Mouse (Mus musculus) c-Kit-positive CD71-positive TER-119-negative erythroid progenitor cells, embryonic 14.5 days (primary cell): ENCODE results near the gene Fam124b.
A peak's percentile ranks its signal among the peaks of the same experiment; 100 is the strongest.

Experiments used
- DNase-seq: peaks from one replicate; pipeline ENCODE4 v3.0.0-alpha.2; 2013; ENCODE audit warnings: low read depth

Fam124b gene

GRCm38 (mm10) chr1:80218268-80218667 is at the start of gene Fam124b:
Gene Fam124b (minus strand): TSS chr1:80218473.
- DNase-seq: no peak

GRCm38 (mm10) chr1:80260443-80260842 is 42.2 kb upstream of the Fam124b start:
- no peak for DNase-seq

GRCm38 (mm10) chr1:80258632-80259031 is 40.4 kb upstream of the Fam124b start:
- no peak for DNase-seq

GRCm38 (mm10) chr1:80253309-80253708 is 35.0 kb upstream of the Fam124b start:
- DNase-seq: no peak

DNA sequence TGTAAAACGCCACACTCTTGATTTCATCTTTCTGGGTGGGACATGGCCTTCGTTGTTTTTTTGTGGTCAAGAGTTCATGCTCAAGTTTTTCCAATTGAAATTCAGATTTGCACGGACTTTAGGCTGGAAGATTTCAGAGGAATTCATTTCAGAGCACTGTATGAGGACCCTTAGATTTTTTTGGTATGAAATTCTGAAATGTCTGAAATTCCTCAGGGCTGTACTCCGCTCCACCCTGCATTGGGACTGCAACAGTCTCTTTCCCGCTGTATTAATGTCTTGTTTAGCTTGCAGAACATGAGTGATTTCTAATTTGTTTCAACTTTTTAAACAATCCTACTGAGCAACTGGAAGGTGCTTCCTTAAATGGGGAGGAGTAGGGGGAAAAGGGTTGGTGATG is 32.0 kb upstream of the Fam124b start:
- DNase-seq: no peak

GRCm38 (mm10) chr1:80247131-80247530 is 28.9 kb upstream of the Fam124b start:
- no peak for DNase-seq

GRCm38 (mm10) chr1:80244123-80244522 is 25.9 kb upstream of the Fam124b start:
- no peak for DNase-seq

DNA sequence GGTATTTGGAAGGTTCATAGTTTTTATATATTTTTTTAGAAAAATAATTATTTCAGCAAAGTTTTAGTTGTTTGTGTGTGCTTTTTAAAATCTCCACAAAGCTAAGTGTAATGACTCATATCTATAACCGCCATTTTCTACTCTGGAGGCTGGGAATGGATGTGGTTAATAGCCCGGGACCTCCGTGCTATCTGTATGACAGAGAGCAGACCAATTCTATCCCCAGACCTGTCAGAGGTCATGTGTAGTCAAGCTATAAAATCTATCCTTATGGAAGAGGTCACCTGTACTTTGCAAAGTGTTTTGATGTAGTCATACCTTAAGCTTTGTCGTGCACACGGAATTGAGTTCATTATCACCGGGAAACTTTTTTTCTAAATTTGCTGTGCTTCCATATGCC is 23.3 kb upstream of the Fam124b start:
- no peak for DNase-seq

GRCm38 (mm10) chr1:80240017-80240660 is 21.9 kb upstream of the Fam124b start:
- no peak for DNase-seq

DNA sequence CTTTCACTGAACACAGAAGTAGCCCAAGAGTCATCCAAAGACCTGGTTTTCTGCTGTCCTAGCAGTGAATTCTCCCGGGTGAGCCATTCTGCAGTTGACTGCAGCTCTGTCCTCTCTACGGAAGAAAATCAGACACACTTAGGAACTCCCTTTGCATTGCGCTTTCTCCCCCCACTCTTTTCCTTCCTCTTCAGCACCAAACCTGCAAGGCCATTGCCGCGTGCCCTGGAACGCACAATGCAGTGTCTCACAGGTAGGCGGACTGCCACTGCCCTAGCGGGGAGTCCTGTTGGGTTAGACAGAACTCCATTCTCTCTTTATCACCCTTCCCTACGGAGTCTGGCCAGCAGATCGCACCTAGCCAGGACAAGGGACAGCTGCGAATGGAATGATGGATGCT is 21.2 kb upstream of the Fam124b start:
- no peak for DNase-seq

DNA sequence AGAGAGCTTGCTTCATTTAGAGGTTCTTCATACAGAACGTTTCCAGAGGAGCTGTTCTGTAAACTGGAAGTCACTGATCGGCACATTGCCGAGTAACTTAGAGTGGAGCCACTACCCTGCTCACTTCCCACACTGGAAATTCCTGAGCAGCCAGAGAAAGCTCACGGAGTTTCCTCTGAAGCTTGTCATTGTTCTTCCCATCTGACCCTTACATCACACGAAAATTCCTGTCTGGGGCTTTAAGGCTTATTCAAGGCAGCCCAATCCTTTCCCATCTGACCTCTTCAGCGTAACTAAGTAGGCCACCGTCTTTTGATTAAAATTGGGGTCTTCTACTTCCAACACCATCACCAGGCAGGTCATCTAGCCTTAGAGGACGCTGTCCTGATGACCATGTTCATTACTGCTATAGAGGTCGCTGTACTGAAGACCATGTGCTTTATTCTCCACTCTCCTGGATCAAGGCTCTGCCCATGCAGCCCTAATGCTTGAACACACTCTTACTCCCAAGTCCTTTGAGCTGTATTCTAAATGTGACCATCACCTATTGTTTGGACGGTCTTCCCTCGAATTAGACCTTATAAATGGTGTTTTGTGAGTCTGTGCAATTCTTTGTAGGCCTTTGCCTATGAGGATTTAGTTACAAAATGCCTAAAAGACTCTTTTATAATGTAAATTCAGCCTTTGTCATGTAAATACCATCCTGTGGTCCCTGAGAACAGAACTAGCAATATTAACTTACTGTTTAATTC is 18.9 kb upstream of the Fam124b start:
- DNase-seq: no peak

- DNase-seq: no peak
Observed at GRCm38 (mm10) chr1:80236126-80236525, 17.9 kb upstream of the Fam124b start.

- no peak for DNase-seq
Observed at GRCm38 (mm10) chr1:80230612-80231011, 12.3 kb upstream of the Fam124b start.

- DNase-seq: no peak
Observed at GRCm38 (mm10) chr1:80224839-80225412, 6.7 kb upstream of the Fam124b start.

GRCm38 (mm10) chr1:80221151-80221550 is 2.9 kb upstream of the Fam124b start:
- DNase-seq: no peak

DNA sequence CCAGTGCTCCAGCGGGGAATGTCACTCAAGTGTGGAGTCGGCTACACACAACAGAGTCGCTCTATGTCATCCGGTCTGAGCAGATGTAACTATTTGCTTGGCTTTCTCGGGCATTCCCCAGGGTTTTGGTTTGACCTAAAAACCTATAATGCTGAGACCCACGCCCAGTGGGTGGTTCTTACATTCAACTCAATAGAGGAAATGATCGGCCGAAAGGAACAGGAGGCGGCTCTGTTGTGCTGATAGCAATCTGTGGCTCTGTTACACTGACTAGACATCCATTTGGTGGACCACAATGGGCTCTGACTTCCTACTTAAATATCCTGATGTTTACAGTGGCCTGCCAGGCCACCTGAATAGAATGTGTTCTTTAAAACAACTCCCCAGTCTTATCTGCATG is 4.4 kb downstream of the Fam124b start:
- DNase-seq: no peak

DNA sequence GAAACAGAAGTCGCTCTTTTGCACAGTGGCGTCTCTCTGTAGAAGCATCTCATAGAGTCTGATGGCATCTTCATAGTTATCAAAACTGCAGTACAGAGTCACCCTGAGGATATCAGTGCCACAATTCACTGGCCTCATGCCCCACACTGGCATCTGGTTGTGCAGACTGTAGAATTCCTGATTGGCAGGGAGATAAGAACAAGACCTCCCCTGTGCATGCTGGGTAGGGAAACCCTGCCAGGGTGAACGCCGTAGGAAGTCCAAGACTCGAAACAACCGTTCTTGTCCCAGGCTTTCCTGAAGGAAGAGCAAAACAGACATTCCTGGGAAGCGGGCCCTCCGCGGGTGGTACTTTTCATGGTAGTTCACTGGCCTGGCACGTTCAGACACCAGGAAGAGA is 5.1 kb downstream of the Fam124b start:
- DNase-seq: no peak

- no peak for DNase-seq
Observed at GRCm38 (mm10) chr1:80202314-80202713, 16.0 kb downstream of the Fam124b start.

GRCm38 (mm10) chr1:80192837-80193236 is 25.4 kb downstream of the Fam124b start:
- DNase-seq: no peak

- no peak for DNase-seq
Observed at GRCm38 (mm10) chr1:80181414-80181805, 36.9 kb downstream of the Fam124b start.

DNA sequence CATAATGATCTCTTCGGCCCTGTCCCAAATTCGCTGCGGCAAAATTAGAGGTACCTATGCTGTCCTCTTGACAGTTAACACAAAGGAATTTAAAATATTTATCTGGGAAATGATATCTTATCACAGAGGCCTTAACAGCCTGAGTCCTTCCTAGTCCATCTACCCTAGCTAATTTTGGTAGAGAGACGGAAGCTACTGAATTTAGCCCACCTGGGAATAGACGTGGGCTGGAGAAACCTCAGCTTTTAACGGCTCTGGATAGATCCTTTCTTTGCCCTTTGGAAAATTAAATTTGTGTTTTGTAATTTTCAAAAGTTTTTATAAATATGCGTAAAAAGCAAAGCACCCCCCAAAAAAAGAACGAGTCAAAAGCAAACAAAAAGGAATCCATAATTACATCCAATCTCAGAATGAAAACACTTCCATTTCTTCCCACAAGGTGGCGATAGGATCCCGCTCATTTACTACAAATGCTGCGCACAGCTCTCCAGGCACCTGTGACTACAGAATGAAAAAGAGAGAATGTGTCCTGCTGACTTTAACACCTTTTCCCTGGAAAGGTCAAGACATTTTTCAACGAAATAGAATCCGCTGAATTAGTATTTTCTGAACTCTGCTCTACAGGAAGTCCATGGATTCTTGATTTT is 37.4 kb downstream of the Fam124b start:
- peak; percentile 30 for DNase-seq

DNA sequence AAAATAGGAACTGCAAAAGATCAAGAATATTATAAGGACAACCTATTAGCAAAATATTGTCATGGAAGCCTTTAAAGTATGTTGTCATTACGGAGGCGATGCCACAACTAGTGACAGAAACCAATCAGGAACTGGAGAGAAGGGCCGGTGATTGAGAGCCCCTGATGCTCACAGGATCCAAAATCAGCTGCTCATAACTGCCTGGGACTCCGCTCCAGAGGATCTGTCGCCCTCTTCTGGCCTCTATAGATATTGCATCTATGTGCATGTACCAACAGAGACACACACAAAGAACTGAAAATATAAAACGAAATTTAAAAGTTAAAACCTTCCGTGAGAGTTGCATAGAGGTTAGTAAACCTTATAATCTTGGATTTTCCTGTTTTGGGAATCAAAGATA is 38.1 kb downstream of the Fam124b start:
- peak; percentile 40 for DNase-seq
